In the genomic region with DNA sequence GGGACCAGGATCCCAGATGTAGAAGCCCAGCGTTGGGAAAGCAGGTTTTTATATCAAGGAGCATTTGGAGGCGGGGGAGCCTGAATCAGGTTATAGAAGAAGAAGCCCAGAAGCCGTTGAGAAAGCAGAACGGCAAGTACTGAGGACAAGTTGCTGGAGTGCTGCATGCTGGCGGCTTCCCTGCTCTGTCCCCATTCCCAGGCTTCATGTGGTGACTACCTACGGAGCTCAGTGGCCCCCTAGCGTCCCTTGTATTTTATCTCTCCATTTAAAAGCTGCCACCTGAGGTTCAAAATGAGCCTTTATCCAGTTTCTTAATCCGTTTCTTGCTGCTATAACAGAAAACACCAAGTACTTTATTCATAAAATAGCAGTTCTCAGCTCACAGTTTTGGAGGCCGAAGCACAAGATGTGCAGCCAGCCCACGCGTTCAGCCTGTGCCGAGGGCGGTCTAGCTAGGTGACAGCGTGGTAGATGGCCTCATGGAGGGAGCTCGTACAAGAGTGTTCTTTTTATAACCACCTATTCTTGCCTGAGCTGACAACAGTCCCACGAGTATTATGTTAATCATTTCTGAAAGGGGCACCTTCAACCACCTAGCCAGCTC, we compare ENCODE assay signal across 15 mouse cellular contexts. TPM values are rescaled to one million over a fixed set of nuclear protein-coding genes. Genes with fewer than 3 reads are reported as not detected.
DNase-seq lines count a peak whose midpoint lies in the region; ATAC-seq and TF ChIP-seq lines count a peak whose summit lies in the region.
"Had no signal": no experiment of that assay in that cellular context is flagged by ENCODE, and none has a peak within 500 bp of the region (broad histone marks: within the 10 kb centered on the region; RNA-seq: fewer than 3 reads in every experiment).

No protein-coding gene starts in this region.

- peak; percentile 76 for ATAC-seq in frontal cortex, adult (ENCODE audit: low TSS enrichment)
- ATAC-seq: inflammation-experienced regulatory T-cells, adult 6 months had no signal

- no peaks in the 10 kb centered on the region for H3K27me3 ChIP-seq in thymus, adult 2 months (ENCODE audit: control insufficient read depth, insufficient read depth, low read length)
- H3K27me3 ChIP-seq: embryonic facial prominence, embryonic 15.5 days; heart, embryonic 15.5 days; stomach, embryonic 15.5 days had no signal

- H3K27ac ChIP-seq in left cerebral cortex, adult 2 months, result no peak overlapping the region
- H3K27ac ChIP-seq in thymus, adult 2 months (ENCODE audit: control insufficient read depth, insufficient read depth, low read length), result no peak overlapping the region
- H3K27ac ChIP-seq: embryonic facial prominence, embryonic 15.5 days; heart, embryonic 15.5 days; limb, embryonic 12.5 days; stomach, embryonic 15.5 days had no signal

- no peaks in the 10 kb centered on the region for H3K36me3 ChIP-seq in thymus, adult 2 months (ENCODE audit: control insufficient read depth, insufficient read depth, low read length)
- H3K36me3 ChIP-seq: embryonic facial prominence, embryonic 15.5 days; heart, embryonic 15.5 days; limb, embryonic 12.5 days; stomach, embryonic 15.5 days had no signal

- TF ChIP-seq CTCF in left cerebral cortex, adult 2 months (IDR thresholded peaks at IDR 0.05), result peak; percentile 31
- TF ChIP-seq CTCF in thymus, adult 2 months (IDR thresholded peaks at IDR 0.05; ENCODE audit: borderline replicate concordance, control insufficient read depth, extremely low read depth, insufficient read depth, low read length, poor library complexity), result no peak

- no peak for DNase-seq in frontal cortex, postnatal 14 days (ENCODE audit: low spot score in 2 of 2)
- DNase-seq in left cerebral cortex, adult 18-20 months (ENCODE audit: low spot score in 2 of 2), result peak; percentile 62 to 83
- DNase-seq in left cerebral cortex, postnatal 10 days (ENCODE audit: extremely low spot score in 1 of 2, low spot score in 2 of 2), result no peak
- DNase-seq in ES-CJ7 (ENCODE audit: low read depth, low spot score), result peak; percentile 32
- peak in 1 of 2 experiments; percentile 59 for DNase-seq in left cerebral cortex, adult 2 months (ENCODE audit: extremely low spot score in 1 of 2, low spot score in 2 of 2)
- no peak for DNase-seq in thymus, adult 2 months
- DNase-seq in urinary bladder, postnatal 36 days (ENCODE audit: low spot score in 2 of 2), result no peak
- DNase-seq: adrenal gland, postnatal 14 days; cerebellum, postnatal 10 days had no signal

- intact Hi-C loops in left cerebral cortex, postnatal 10 days (cut with DNase I), result loop anchor here (5.0 kb wide), 1 partner anchor 58 kb away; no protein-coding TSS in a partner anchor
- intact Hi-C loops in left cerebral cortex, adult 2 months (cut with DNase I), result no loop called here

- no peak overlapping the region for H3K4me3 ChIP-seq in left cerebral cortex, adult 2 months
- no peak overlapping the region for H3K4me3 ChIP-seq in thymus, adult 2 months (ENCODE audit: control insufficient read depth, insufficient read depth, low read length)
- H3K4me3 ChIP-seq: embryonic facial prominence, embryonic 15.5 days; heart, embryonic 15.5 days; limb, embryonic 12.5 days; stomach, embryonic 15.5 days had no signal

- WGBS in thymus, adult 2 months, result 86% methylated on average over 16 of the region's 16 CpGs

- no peak for TF ChIP-seq POLR2A in thymus, adult 2 months (IDR thresholded peaks at IDR 0.05; ENCODE audit: control insufficient read depth, extremely low read depth, insufficient read depth, low read length, poor library complexity)

- no peaks in the 10 kb centered on the region for H3K4me1 ChIP-seq in thymus, adult 2 months (replicated peaks; ENCODE audit: control insufficient read depth, insufficient read depth, low read length)

RNA-seq across cellular contexts. Expression of gene Specc1, which starts 54.2 kb away (rescaled TPM):
- 10 to 100 TPM; 72.9 to 77.6 TPM for total RNA-seq in left cerebral cortex, adult 18-20 months (2021)
- 10 to 100 TPM; 31.0 to 31.1 TPM for total RNA-seq in left cerebral cortex, postnatal 10 days (2021)
- total RNA-seq in left cerebral cortex, adult 2 months (2021), result 10 to 100 TPM; 69.6 to 74.4 TPM
- 2.1 and 2.4 TPM in 2 replicates for polyA plus RNA-seq in thymus, adult 2 months (2012; rRNA removed)

Comparison
In these comparisons a context has a peak if more than half of its experiments do, and no peak if none do; other contexts are left out.
1. DNase-seq: peak in left cerebral cortex, adult 18-20 months (2 of 2) and ES-CJ7 (single experiment); none in frontal cortex, postnatal 14 days (0 of 2), left cerebral cortex, postnatal 10 days (0 of 2), thymus, adult 2 months (single experiment) and urinary bladder, postnatal 36 days (0 of 2).